Comparison of ENCODE assay signal across 26 mouse cellular contexts in the genomic region with DNA sequence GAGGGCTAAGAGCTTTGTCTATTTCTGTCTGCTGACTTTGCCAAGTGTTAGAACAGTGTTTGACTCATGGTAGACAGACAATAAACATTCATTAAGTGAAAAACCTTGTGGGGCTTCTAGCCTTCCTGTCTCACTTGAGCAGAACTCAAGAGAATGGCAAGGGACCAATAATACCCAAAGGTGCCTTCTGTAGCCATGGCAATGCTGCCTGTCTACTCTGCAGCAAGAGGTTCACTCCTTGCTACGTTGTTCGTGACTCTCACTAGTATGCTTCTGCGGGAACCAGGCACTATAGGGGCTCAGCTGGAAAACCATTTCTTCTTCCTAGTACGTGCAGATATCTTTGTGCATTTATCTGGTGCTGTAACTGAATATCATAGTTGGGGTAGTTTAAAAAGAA.
"Had no signal": no experiment of that assay in that cellular context is flagged by ENCODE, and none has a peak within 500 bp of the region (broad histone marks: within the 10 kb centered on the region; RNA-seq: fewer than 3 reads in every experiment).

No protein-coding gene starts in this region.

- H3K27ac ChIP-seq: gastrocnemius, adult 2 months; heart, embryonic 13.5 days; heart, embryonic 15.5 days; hindbrain, embryonic 13.5 days; hindbrain, embryonic 15.5 days; kidney, embryonic 15.5 days; kidney, postnatal 0 days; limb, embryonic 13.5 days; limb, embryonic 15.5 days; liver, embryonic 12.5 days; liver, embryonic 14.5 days had no signal

- H3K4me2 ChIP-seq: heart, embryonic 11.5 days; heart, embryonic 13.5 days; heart, embryonic 15.5 days; hindbrain, embryonic 13.5 days; hindbrain, embryonic 15.5 days; kidney, embryonic 15.5 days; limb, embryonic 13.5 days; limb, embryonic 15.5 days; liver, embryonic 12.5 days had no signal

- H3K4me3 ChIP-seq: gastrocnemius, adult 2 months; heart, embryonic 13.5 days; heart, embryonic 15.5 days; hindbrain, embryonic 13.5 days; hindbrain, embryonic 15.5 days; kidney, embryonic 15.5 days; limb, embryonic 13.5 days; limb, embryonic 15.5 days; liver, embryonic 12.5 days had no signal

- ATAC-seq: intestine, embryonic 16.5 days; liver, embryonic 12.5 days had no signal

- DNase-seq: gastrocnemius, adult 2 months; gastrocnemius, postnatal 10 days; gastrocnemius, postnatal 25 days; heart, adult 18-20 months; heart, postnatal 14 days; heart, postnatal 36 days; kidney, adult 11 months; kidney, adult 2 months; kidney, adult 9 months; kidney, postnatal 14 days; kidney, postnatal 36 days; layer of hippocampus, adult 9-11 months; layer of hippocampus, postnatal 36 days; left cerebral cortex, postnatal 4 days had no signal

- H3K4me1 ChIP-seq: hindbrain, embryonic 13.5 days; hindbrain, embryonic 15.5 days; liver, embryonic 12.5 days had no signal

- H3K36me3 ChIP-seq: heart, embryonic 15.5 days; hindbrain, embryonic 13.5 days; hindbrain, embryonic 15.5 days; kidney, embryonic 15.5 days; limb, embryonic 15.5 days; liver, embryonic 12.5 days had no signal

- H3K9me3 ChIP-seq: heart, embryonic 15.5 days; hindbrain, embryonic 13.5 days; hindbrain, embryonic 15.5 days; kidney, embryonic 15.5 days; limb, embryonic 13.5 days; limb, embryonic 15.5 days; liver, embryonic 12.5 days had no signal

- H3K9ac ChIP-seq: heart, embryonic 13.5 days; heart, embryonic 15.5 days; hindbrain, embryonic 13.5 days; hindbrain, embryonic 15.5 days; kidney, embryonic 15.5 days; limb, embryonic 13.5 days; limb, embryonic 15.5 days; liver, embryonic 12.5 days; liver, embryonic 14.5 days had no signal

- H3K27me3 ChIP-seq: heart, embryonic 13.5 days; heart, embryonic 15.5 days; hindbrain, embryonic 13.5 days; hindbrain, embryonic 15.5 days; kidney, embryonic 15.5 days; limb, embryonic 13.5 days; limb, embryonic 15.5 days; liver, embryonic 12.5 days had no signal
